Mouse (Mus musculus): ENCODE results near the gene Slc15a1. TPM values are rescaled to one million over a fixed set of nuclear protein-coding genes. Genes with fewer than 3 reads are reported as not detected.

Gene Slc15a1
- polyA plus RNA-seq, 1 experiment from 2014 or later = 0.13 TPM

DNA sequence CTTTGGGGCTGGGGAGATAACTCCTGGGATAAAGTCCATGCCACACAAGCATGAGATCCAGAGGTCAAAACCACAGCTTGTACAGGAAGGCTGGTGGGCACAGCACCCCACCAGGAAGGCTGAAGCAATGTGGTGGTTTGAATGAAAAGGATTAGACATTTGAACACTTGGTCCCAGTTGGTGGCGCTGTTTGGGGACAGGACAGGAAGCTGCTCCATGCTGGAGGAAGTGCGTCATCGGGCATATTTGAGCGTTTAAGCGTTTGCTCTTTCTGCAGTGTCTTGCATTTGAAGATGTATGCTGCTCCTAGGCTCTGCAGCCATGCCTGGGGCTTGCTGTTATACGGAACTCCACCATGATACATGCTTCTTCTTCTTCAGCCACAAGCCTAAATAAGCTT is 64.2 kb downstream of the Slc15a1 start:
- 86% methylated on average over 6 of the region's 6 CpGs for WGBS
- no peak for DNase-seq
- TF ChIP-seq CTCF (IDR thresholded peaks at IDR 0.05; ENCODE audit: low read depth) = no peak
- Histone ChIP-seq H3K36me3 (ENCODE audit: insufficient read depth) (no peaks in the 10 kb centered on the region), H3K9ac (no peak overlapping the region), H3K4me1 (ENCODE audit: insufficient read depth) (no peaks in the 10 kb centered on the region), H3K4me3 (ENCODE audit: low read depth, low read length) (no peak overlapping the region), H3K27ac (ENCODE audit: low read depth) (no peak overlapping the region), H3K9me3 (ENCODE audit: low read depth, low read length) (no peaks in the 10 kb centered on the region), H3K27me3 (ENCODE audit: insufficient read depth, low read length) (no peaks in the 10 kb centered on the region), H3K4me2 (no peak overlapping the region)
- no peak for ATAC-seq (ENCODE audit: insufficient read depth)

DNA sequence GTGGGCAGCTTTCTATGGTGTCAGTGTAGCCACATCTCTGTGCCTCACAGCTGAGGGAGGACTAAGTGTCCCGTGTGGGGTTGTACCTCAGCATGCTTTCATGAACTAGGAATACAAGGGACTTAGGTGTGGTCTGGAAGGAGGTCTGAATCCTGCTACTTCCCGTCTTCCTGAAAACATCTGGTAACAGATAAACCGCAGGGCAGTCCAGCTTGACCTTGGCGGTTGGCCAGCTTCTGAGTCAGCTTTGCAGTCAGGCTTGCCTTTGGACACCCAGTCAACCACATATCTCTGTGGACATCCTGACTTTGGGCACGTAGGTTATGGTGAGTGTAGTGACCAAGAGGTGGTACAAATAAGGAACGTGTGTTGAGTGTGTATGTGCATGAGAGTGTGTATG is 68.0 kb downstream of the Slc15a1 start:
- H3K4me3 ChIP-seq (ENCODE audit: low read depth, low read length) = no peak overlapping the region
- DNase-seq (peak; percentile 60), ATAC-seq (ENCODE audit: insufficient read depth) (no peak)
- no peak overlapping the region for H3K4me2 ChIP-seq
- no peak overlapping the region for H3K9ac ChIP-seq
- H3K9me3 ChIP-seq (ENCODE audit: low read depth, low read length) = no peaks in the 10 kb centered on the region
- WGBS = 51% methylated on average over 6 of the region's 6 CpGs
- H3K36me3 ChIP-seq (ENCODE audit: insufficient read depth) = no peaks in the 10 kb centered on the region
- no peak overlapping the region for H3K27ac ChIP-seq (ENCODE audit: low read depth)
- H3K4me1 ChIP-seq (ENCODE audit: insufficient read depth) = no peaks in the 10 kb centered on the region
- no peaks in the 10 kb centered on the region for H3K27me3 ChIP-seq (ENCODE audit: insufficient read depth, low read length)
- TF ChIP-seq CTCF (IDR thresholded peaks at IDR 0.05; ENCODE audit: low read depth) = no peak

DNA sequence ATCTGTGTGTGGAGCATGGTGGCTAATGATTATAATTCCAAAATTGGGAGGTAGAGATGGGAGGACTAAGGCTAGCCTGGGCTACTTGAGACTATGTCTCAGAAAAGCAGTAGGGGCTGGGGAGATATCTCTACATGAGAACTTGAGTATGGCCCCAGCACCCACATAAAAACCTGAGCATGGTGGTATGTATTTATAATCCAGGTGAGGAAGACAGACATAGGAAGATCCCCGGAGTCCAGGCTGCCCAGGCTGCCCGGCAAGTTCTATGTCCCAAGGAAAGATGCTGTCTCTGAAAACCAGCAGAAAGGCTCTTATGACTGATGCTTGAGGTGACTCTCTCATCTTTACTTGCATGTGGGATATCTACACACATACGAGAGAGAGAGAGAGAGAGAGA is 68.6 kb downstream of the Slc15a1 start:
- Histone ChIP-seq H3K4me2 (no peak overlapping the region), H3K9me3 (ENCODE audit: low read depth, low read length) (no peaks in the 10 kb centered on the region), H3K36me3 (ENCODE audit: insufficient read depth) (no peaks in the 10 kb centered on the region), H3K4me1 (ENCODE audit: insufficient read depth) (no peaks in the 10 kb centered on the region), H3K9ac (no peak overlapping the region), H3K4me3 (ENCODE audit: low read depth, low read length) (no peak overlapping the region), H3K27me3 (ENCODE audit: insufficient read depth, low read length) (no peaks in the 10 kb centered on the region), H3K27ac (ENCODE audit: low read depth) (no peak overlapping the region)
- DNase-seq (no peak), ATAC-seq (ENCODE audit: insufficient read depth) (no peak)
- WGBS = 90% methylated on average over 3 of the region's 3 CpGs
- no peak for TF ChIP-seq CTCF (IDR thresholded peaks at IDR 0.05; ENCODE audit: low read depth)

DNA sequence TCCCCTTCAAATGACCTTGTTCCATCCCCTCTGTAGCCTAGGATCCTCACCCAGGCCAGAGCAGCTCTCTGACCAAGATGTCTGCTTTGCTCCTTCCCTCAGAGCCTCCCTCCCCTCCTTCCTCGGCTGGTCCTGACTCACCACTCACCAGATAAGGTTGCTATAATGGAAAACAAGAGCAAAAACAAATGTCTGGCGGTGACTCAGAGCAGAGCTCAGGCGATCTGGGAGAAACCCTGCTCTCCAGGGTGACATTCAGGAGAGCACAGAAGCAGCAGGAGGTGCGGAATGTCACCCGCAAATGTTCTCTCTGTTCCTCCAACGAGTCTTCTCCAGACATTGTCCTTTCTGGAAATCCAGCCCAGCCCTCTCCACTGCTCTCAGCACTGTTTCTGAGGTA is 69.3 kb downstream of the Slc15a1 start:
- no peaks in the 10 kb centered on the region for H3K9me3 ChIP-seq (ENCODE audit: low read depth, low read length)
- TF ChIP-seq CTCF (IDR thresholded peaks at IDR 0.05; ENCODE audit: low read depth) = no peak
- H3K36me3 ChIP-seq (ENCODE audit: insufficient read depth) = no peaks in the 10 kb centered on the region
- ATAC-seq (ENCODE audit: insufficient read depth) (peak; percentile 24; the same call in 1 of the 2 replicates), DNase-seq (no peak)
- no peak overlapping the region for H3K9ac ChIP-seq
- H3K27ac ChIP-seq (ENCODE audit: low read depth) = no peak overlapping the region
- no peak overlapping the region for H3K4me3 ChIP-seq (ENCODE audit: low read depth, low read length)
- H3K4me1 ChIP-seq (ENCODE audit: insufficient read depth) = no peaks in the 10 kb centered on the region
- no peaks in the 10 kb centered on the region for H3K27me3 ChIP-seq (ENCODE audit: insufficient read depth, low read length)
- H3K4me2 ChIP-seq = no peak overlapping the region
- 36% methylated on average over 6 of the region's 6 CpGs for WGBS

DNA sequence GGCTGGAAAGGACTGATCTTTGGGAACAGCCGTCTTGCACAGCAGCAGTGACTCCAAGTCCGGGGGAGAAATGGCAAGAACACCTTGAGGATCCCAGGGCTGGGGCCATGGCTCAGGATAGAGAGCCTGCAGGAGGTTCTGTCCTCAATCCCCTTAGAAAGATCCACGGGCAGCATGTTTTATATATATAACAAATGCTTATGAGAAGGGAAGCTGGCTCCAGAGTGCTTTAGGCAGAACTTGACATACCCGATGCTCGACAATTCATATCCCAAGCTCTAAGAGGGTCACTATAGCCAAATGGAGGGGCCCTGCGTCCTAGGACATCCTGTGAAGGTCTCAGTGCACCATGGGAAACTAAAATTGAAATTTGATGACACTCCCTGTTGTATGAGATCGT is 73.8 kb downstream of the Slc15a1 start:
- ATAC-seq (ENCODE audit: insufficient read depth) (no peak), DNase-seq (no peak)
- no peak overlapping the region for H3K4me2 ChIP-seq
- H3K27ac ChIP-seq (ENCODE audit: low read depth) = no peak overlapping the region
- WGBS = 80% methylated on average over 7 of the region's 7 CpGs
- no peaks in the 10 kb centered on the region for H3K9me3 ChIP-seq (ENCODE audit: low read depth, low read length)
- H3K27me3 ChIP-seq (ENCODE audit: insufficient read depth, low read length) = no peaks in the 10 kb centered on the region
- H3K4me3 ChIP-seq (ENCODE audit: low read depth, low read length) = no peak overlapping the region
- no peak overlapping the region for H3K9ac ChIP-seq
- TF ChIP-seq CTCF (IDR thresholded peaks at IDR 0.05; ENCODE audit: low read depth) = no peak
- no peaks in the 10 kb centered on the region for H3K4me1 ChIP-seq (ENCODE audit: insufficient read depth)
- no peaks in the 10 kb centered on the region for H3K36me3 ChIP-seq (ENCODE audit: insufficient read depth)

DNA sequence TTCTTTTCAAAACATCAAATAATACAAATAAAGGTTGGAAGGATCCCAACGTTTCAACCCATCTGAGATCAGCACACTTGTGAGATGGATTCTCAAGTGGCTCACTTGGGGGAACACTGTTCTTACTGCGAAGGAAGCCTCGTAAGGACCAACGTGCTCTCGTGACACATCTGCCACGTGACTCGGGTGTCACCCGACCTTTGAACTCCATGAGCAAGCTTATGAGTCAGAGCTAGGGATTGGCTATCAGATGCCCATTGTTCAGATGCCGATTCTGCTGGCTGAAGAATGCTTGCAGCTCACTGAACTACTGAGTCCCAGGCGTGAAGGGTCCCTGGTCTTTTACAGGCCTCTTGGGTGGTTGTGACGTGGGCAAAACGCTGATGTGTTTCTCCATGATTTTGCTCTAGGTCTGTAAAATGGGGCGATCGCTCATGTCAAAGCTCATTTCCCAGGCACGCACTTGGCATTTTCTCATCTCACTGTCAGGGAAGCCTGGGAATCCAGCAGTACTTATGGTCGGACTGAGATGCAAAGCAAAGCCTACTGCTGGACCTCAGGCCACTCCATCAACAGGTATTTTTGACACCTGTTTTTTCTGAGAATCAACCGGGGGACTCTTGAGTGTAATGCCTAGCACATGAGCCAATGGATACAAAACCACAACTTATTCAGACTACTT is 75.1 kb downstream of the Slc15a1 start:
- Histone ChIP-seq H3K27me3 (ENCODE audit: insufficient read depth, low read length) (no peaks in the 10 kb centered on the region), H3K9ac (no peak overlapping the region), H3K27ac (ENCODE audit: low read depth) (no peak overlapping the region), H3K4me3 (ENCODE audit: low read depth, low read length) (no peak overlapping the region), H3K36me3 (ENCODE audit: insufficient read depth) (no peaks in the 10 kb centered on the region), H3K4me2 (no peak overlapping the region), H3K9me3 (ENCODE audit: low read depth, low read length) (no peaks in the 10 kb centered on the region), H3K4me1 (ENCODE audit: insufficient read depth) (no peaks in the 10 kb centered on the region)
- ATAC-seq (ENCODE audit: insufficient read depth) (no peak), DNase-seq (no peak)
- no peak for TF ChIP-seq CTCF (IDR thresholded peaks at IDR 0.05; ENCODE audit: low read depth)
- 78% methylated on average over 17 of the region's 17 CpGs for WGBS

DNA sequence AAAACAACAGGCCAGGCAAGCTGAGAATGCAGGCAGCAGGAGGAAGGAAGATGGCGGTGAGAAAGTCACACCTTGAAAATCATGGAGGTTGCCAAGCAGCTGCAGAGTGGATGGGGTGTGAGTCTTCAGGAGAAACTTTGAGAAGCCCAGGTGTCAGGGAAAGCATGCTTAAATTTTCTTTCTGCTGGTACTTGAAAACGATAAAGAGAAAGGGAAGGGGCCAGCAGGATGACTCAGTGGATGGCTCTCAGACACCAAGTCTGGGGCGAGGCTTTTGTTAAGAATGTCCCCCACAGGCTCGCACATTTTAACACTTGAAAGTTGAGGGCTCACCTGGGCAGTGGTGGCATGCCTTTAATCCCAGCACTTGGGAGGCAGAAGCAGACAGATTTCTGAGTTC is 76.9 kb downstream of the Slc15a1 start:
- WGBS = 95% methylated on average over 4 of the region's 4 CpGs

More for the DNA sequence above, 76.9 kb downstream of the Slc15a1 start:
- Histone ChIP-seq H3K4me3 (ENCODE audit: low read depth, low read length) (no peak overlapping the region), H3K4me2 (no peak overlapping the region), H3K9ac (no peak overlapping the region), H3K9me3 (ENCODE audit: low read depth, low read length) (no peaks in the 10 kb centered on the region), H3K27ac (ENCODE audit: low read depth) (no peak overlapping the region), H3K36me3 (ENCODE audit: insufficient read depth) (no peaks in the 10 kb centered on the region), H3K4me1 (ENCODE audit: insufficient read depth) (no peaks in the 10 kb centered on the region), H3K27me3 (ENCODE audit: insufficient read depth, low read length) (no peaks in the 10 kb centered on the region)
- ATAC-seq (ENCODE audit: insufficient read depth) (no peak), DNase-seq (no peak)
- no peak for TF ChIP-seq CTCF (IDR thresholded peaks at IDR 0.05; ENCODE audit: low read depth)
